Mouse (Mus musculus) MEL (cell line): Measurements from ENCODE around the gene Peli2.

Source experiments
- CTCF ChIP-seq, 3 experiments: IDR thresholded peaks in 2 of 3; conservative IDR thresholded peaks in 1 of 3; 2 replicates each; pipeline ENCODE4 v1.5.1; 2011 to 2012; ENCODE audit warnings: low read length in 3 of 3, low read depth in 2 of 3, mild to moderate bottlenecking in 2 of 3, improper control_type of control experiment in 1 of 3, inconsistent platforms in 1 of 3, mixed read lengths in 1 of 3, moderate library complexity in 1 of 3; ENCODE audit not compliant: control insufficient read depth in 1 of 3, insufficient read depth in 1 of 3, poor library complexity in 1 of 3, severe bottlenecking in 1 of 3
- EP300 ChIP-seq, 2 experiments: IDR thresholded peaks; 2 replicates each; pipeline ENCODE4 v1.6.1; 2011; ENCODE audit warnings: improper control_type of control experiment in 2 of 2, low read length in 2 of 2, low read depth in 1 of 2, mild to moderate bottlenecking in 1 of 2
- GABPA ChIP-seq: IDR thresholded peaks from 2 replicates; pipeline ENCODE4 v1.6.1; 2012; ENCODE audit warnings: low read depth, mild to moderate bottlenecking, inconsistent platforms, low read length, improper control_type of control experiment, moderate library complexity
- GATA1 ChIP-seq: IDR thresholded peaks from 2 replicates; pipeline ENCODE4 v1.6.1; 2011; ENCODE audit warnings: low read depth, low read length, improper control_type of control experiment
- MYC ChIP-seq: IDR thresholded peaks from 2 replicates; pipeline ENCODE4 v1.6.1; 2011; ENCODE audit warnings: low read depth, mild to moderate bottlenecking, low read length, improper control_type of control experiment, moderate library complexity
- POLR2A ChIP-seq, 2 experiments: IDR thresholded peaks; 2 replicates each; pipeline ENCODE4 v1.6.1; 2011 to 2012; ENCODE audit warnings: low read length in 2 of 2, mild to moderate bottlenecking in 2 of 2, control low read depth in 1 of 2, improper control_type of control experiment in 1 of 2, low read depth in 1 of 2, moderate library complexity in 1 of 2; ENCODE audit not compliant: control insufficient read depth in 1 of 2, insufficient read depth in 1 of 2, poor library complexity in 1 of 2
- RAD21 ChIP-seq: IDR thresholded peaks from 2 replicates; pipeline ENCODE4 v1.6.1; 2011; ENCODE audit warnings: mild to moderate bottlenecking, low read depth, low read length, improper control_type of control experiment
- SIN3A ChIP-seq: IDR thresholded peaks from 2 replicates; pipeline ENCODE4 v1.6.1; 2012; ENCODE audit warnings: low read length, improper control_type of control experiment, inconsistent platforms
- SMC3 ChIP-seq: IDR thresholded peaks from 2 replicates; pipeline ENCODE4 v1.6.1; 2011; ENCODE audit warnings: low read depth, low read length, improper control_type of control experiment
- TBP ChIP-seq: IDR thresholded peaks from 2 replicates; pipeline ENCODE4 v1.8.0; 2011; ENCODE audit warnings: low read depth, low read length, improper control_type of control experiment

GRCm38 (mm10) chr14:48130761-48131575 lies 10.3 kb downstream of the Peli2 start:
- TF ChIP-seq EP300 (IDR thresholded peaks at IDR 0.05; ENCODE audit: low read depth in 1 of 2, low read length in 2 of 2) (no peak), GATA1 (no peak), GABPA (no peak), SMC3 (no peak), CTCF (IDR thresholded peaks at IDR 0.05 in 2 of 3, conservative IDR thresholded peaks at IDR 0.05 in 1 of 3; ENCODE audit: control insufficient read depth in 1 of 3, insufficient read depth in 1 of 3, low read depth in 2 of 3, low read length in 3 of 3, poor library complexity in 1 of 3, severe bottlenecking in 1 of 3) (no peak), POLR2A (IDR thresholded peaks at IDR 0.05; ENCODE audit: control insufficient read depth in 1 of 2, insufficient read depth in 1 of 2, low read depth in 1 of 2, low read length in 2 of 2, poor library complexity in 1 of 2) (no peak), RAD21 (no peak), SIN3A (no peak), TBP (no peak), MYC (no peak)
